ENCODE assay signal across 23 mouse cellular contexts in the genomic region with DNA sequence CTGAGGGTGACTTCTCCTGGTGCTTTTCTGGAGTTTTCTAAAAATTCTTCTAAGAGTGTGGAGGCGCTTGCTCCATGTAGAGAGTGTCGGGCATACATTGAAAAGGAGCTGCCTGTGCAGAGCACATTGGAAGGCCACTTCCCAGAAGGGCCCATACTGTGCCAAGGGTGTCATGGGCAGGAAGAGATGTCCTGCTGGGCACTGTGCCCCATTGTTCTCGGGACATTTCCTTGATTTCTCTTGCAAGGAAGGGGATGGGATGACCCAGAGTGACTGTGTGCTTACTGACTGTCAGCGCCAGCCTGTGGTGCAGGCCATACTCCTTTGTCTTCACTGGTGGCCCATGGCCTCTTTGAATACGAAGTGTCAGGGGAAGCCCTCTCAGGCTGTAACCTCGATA. TPM values are rescaled to one million over a fixed set of nuclear protein-coding genes. Genes with fewer than 3 reads are reported as not detected.
DNase-seq lines count a peak whose midpoint lies in the region; ATAC-seq and TF ChIP-seq lines count a peak whose summit lies in the region.
"Had no signal": no experiment of that assay in that cellular context is flagged by ENCODE, and none has a peak within 500 bp of the region (broad histone marks: within the 10 kb centered on the region; RNA-seq: fewer than 3 reads in every experiment).

No protein-coding gene starts in this region.

- H3K4me1 ChIP-seq in lung, postnatal 0 days (ENCODE audit: insufficient read depth, low read depth, low read length) = no peaks in the 10 kb centered on the region
- H3K4me1 ChIP-seq in lung, adult 2 months (ENCODE audit: control insufficient read depth, insufficient read depth, low read length) = no peaks in the 10 kb centered on the region
- H3K4me1 ChIP-seq: embryonic facial prominence, embryonic 10.5 days; embryonic facial prominence, embryonic 12.5 days; forebrain, embryonic 13.5 days; forebrain, embryonic 15.5 days had no signal

- peak; percentile 67 for ATAC-seq in lung, postnatal 0 days
- ATAC-seq: forebrain, embryonic 13.5 days; forebrain, embryonic 15.5 days; forebrain, postnatal 0 days had no signal

- 63% methylated on average over 6 of the region's 6 CpGs for WGBS in lung, postnatal 0 days
- 57% methylated on average over 6 of the region's 6 CpGs for WGBS in lung, adult 2 months

- H3K36me3 ChIP-seq in lung, postnatal 0 days (ENCODE audit: insufficient read depth, low read length) = no peaks in the 10 kb centered on the region
- H3K36me3 ChIP-seq: embryonic facial prominence, embryonic 10.5 days; embryonic facial prominence, embryonic 12.5 days; forebrain, embryonic 15.5 days had no signal

- no peaks in the 10 kb centered on the region for H3K9me3 ChIP-seq in lung, postnatal 0 days (ENCODE audit: low read length)
- H3K9me3 ChIP-seq: embryonic facial prominence, embryonic 10.5 days; embryonic facial prominence, embryonic 12.5 days; forebrain, embryonic 13.5 days; forebrain, embryonic 15.5 days had no signal

- no peaks in the 10 kb centered on the region for H3K27me3 ChIP-seq in lung, postnatal 0 days (replicated peaks; ENCODE audit: insufficient read depth, low read length)
- H3K27me3 ChIP-seq: embryonic facial prominence, embryonic 12.5 days; forebrain, embryonic 13.5 days; forebrain, embryonic 15.5 days had no signal

- no peak overlapping the region for H3K4me3 ChIP-seq in lung, postnatal 0 days (ENCODE audit: low read depth, low read length)
- no peak overlapping the region for H3K4me3 ChIP-seq in lung, adult 2 months (replicated peaks; ENCODE audit: extremely low read depth, low read depth, low read length)
- H3K4me3 ChIP-seq: embryonic facial prominence, embryonic 10.5 days; embryonic facial prominence, embryonic 12.5 days; forebrain, embryonic 13.5 days; forebrain, embryonic 15.5 days had no signal

- no peak for TF ChIP-seq CTCF in lung, postnatal 0 days (IDR thresholded peaks at IDR 0.05)
- TF ChIP-seq CTCF in lung, adult 2 months (IDR thresholded peaks at IDR 0.05; ENCODE audit: insufficient read depth, low read length) = no peak

- TF ChIP-seq POLR2A in lung, adult 2 months (IDR thresholded peaks at IDR 0.05; ENCODE audit: borderline replicate concordance, extremely low read depth, low read depth, low read length) = no peak

- no peak overlapping the region for H3K27ac ChIP-seq in lung, postnatal 0 days (ENCODE audit: low read length)
- H3K27ac ChIP-seq: embryonic facial prominence, embryonic 10.5 days; embryonic facial prominence, embryonic 12.5 days; forebrain, embryonic 13.5 days; forebrain, embryonic 15.5 days had no signal

- H3K9ac ChIP-seq in lung, postnatal 0 days (replicated peaks; ENCODE audit: low read depth) = no peak overlapping the region
- H3K9ac ChIP-seq: embryonic facial prominence, embryonic 12.5 days; forebrain, embryonic 13.5 days; forebrain, embryonic 15.5 days; forebrain, postnatal 0 days had no signal

- no peak overlapping the region for H3K4me2 ChIP-seq in lung, postnatal 0 days (replicated peaks; ENCODE audit: low read depth, low read length)
- H3K4me2 ChIP-seq: embryonic facial prominence, embryonic 12.5 days; forebrain, embryonic 13.5 days; forebrain, embryonic 15.5 days had no signal

- DNase-seq in lung, postnatal 0 days (ENCODE audit: low spot score) = no peak
- no peak for DNase-seq in lung, adult 2 months
- peak; percentile 21 for DNase-seq in lung, postnatal 10 days
- peak; percentile 31 for DNase-seq in lung, postnatal 25 days (ENCODE audit: low spot score)
- DNase-seq in lung, postnatal 4 days = peak; percentile 20 to 41
- no peak for DNase-seq in kidney, adult 9 months
- no peak for DNase-seq in right cerebral cortex, postnatal 14 days
- DNase-seq in urinary bladder, postnatal 36 days (ENCODE audit: low spot score in 2 of 2) = no peak
- DNase-seq: adrenal gland, adult 8-10 months; adrenal gland, postnatal 14 days; adrenal gland, postnatal 36 days; cerebellum, adult 18-20 months; cerebellum, adult 8-10 months; cerebellum, adult 9-11 months; cerebellum, postnatal 25 days; forebrain, postnatal 0 days had no signal

- TF ChIP-seq EP300 in lung, postnatal 0 days (IDR thresholded peaks at IDR 0.05) = no peak

RNA-seq across cellular contexts. Expression of a gene that starts 0.6 kb away (rescaled TPM):
- polyA plus RNA-seq in lung, postnatal 0 days (2015; fragmentation: Nextera tagmentation; extraction: Ambion mirVana) = 27.6 TPM in 1 of 2 replicates, not detected in the other
- not detected in 2 replicates for polyA plus RNA-seq in lung, adult 2 months (2012; rRNA removed)
- polyA plus RNA-seq: C2C12; cortical plate, adult 2 months; embryonic facial prominence, embryonic 10.5 days; embryonic facial prominence, embryonic 12.5 days; embryonic facial prominence, embryonic 14.5 days; forebrain, embryonic 13.5 days; forebrain, embryonic 15.5 days; forebrain, postnatal 0 days had no signal

RNA-seq across cellular contexts. Expression of a gene that starts 13.2 kb away (rescaled TPM):
- 10.8 and 10.9 TPM in 2 replicates for polyA plus RNA-seq in lung, postnatal 0 days (2015; fragmentation: Nextera tagmentation; extraction: Ambion mirVana)
- 51.6 and 53.3 TPM in 2 replicates for polyA plus RNA-seq in lung, adult 2 months (2012; rRNA removed)

RNA-seq across cellular contexts. Expression of a gene that starts 19.2 kb away (rescaled TPM):
- 9.6 and 22.1 TPM in 2 replicates for polyA plus RNA-seq in lung, postnatal 0 days (2015; fragmentation: Nextera tagmentation; extraction: Ambion mirVana)
- polyA plus RNA-seq in lung, adult 2 months (2012; rRNA removed) = 8.3 and 8.7 TPM in 2 replicates

RNA-seq across cellular contexts. Expression of a gene that starts 33.2 kb away (rescaled TPM):
- polyA plus RNA-seq in lung, postnatal 0 days (2015; fragmentation: Nextera tagmentation; extraction: Ambion mirVana) = 1.8 and 3.2 TPM in 2 replicates
- polyA plus RNA-seq in lung, adult 2 months (2012; rRNA removed) = 2.8 and 4.4 TPM in 2 replicates

Comparison
In these comparisons a context has a peak if more than half of its experiments do, and no peak if none do; other contexts are left out.
1. DNase-seq: peak in lung, postnatal 10 days (single experiment), lung, postnatal 25 days (single experiment) and lung, postnatal 4 days (2 of 2); none in lung, postnatal 0 days (single experiment), lung, adult 2 months (single experiment), kidney, adult 9 months (single experiment), right cerebral cortex, postnatal 14 days (single experiment) and urinary bladder, postnatal 36 days (0 of 2).